Mouse (Mus musculus): ENCODE measurements at regions not wholly inside any gene's neighbourhood (a gene's known extent, or its start where the extent isn't known, plus 50 kb on each side); places are given as distances from the start of the nearest gene placed in this dataset.

GRCm38 (mm10) chr4:12491306-12491705 lies 319.5 kb upstream of the Fam92a start:
- TF ChIP-seq POLR2A (IDR thresholded peaks at IDR 0.05; ENCODE audit: insufficient read length, low read depth) (no peak), MYOD1 (IDR thresholded peaks at IDR 0.05; ENCODE audit: control insufficient read depth in 1 of 3, insufficient read length in 2 of 3, low read depth in 2 of 3) (no peak), E2F4 (IDR thresholded peaks at IDR 0.05; ENCODE audit: insufficient read depth) (no peak)
